ENCODE assay signal across 11 mouse cellular contexts in the genomic region with DNA sequence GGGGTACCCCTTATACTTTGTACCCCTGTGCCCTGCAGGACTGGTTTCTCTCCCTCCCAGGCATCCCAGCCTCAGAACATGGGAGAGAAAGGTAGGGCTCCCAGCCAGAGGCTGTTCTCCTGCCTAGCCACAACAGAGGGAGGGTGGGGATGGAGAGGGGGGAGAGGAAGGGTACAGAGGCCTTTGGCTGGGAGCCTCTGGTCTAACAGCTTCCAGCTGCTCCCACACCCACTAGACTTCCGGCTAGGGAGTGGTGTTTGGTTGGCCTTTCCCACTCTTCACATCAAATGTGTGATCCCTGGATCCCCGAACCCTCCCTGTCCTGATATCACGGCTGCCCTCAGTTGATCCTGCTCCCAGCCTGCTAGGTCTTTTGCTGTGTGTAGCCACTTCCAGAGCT.
A peak's percentile ranks its signal among the peaks of the same experiment; 100 is the strongest.
DNase-seq lines count a peak whose midpoint lies in the region; ATAC-seq and TF ChIP-seq lines count a peak whose summit lies in the region.
"Had no signal": no experiment of that assay in that cellular context is flagged by ENCODE, and none has a peak within 500 bp of the region (broad histone marks: within the 10 kb centered on the region; RNA-seq: fewer than 3 reads in every experiment).

No protein-coding gene starts in this region.

- H3K4me1 ChIP-seq in limb, embryonic 14.5 days (ENCODE audit: control insufficient read depth, insufficient read depth, low read length): peaks cover 36% of the 10 kb centered on the region

- no peak for TF ChIP-seq POLR2A in limb, embryonic 14.5 days (IDR thresholded peaks at IDR 0.05; ENCODE audit: borderline replicate concordance, extremely low read depth, insufficient read depth, insufficient read length)

- H3K9me3 ChIP-seq in limb, embryonic 14.5 days (ENCODE audit: control insufficient read depth, low read length): no peaks in the 10 kb centered on the region
- H3K9me3 ChIP-seq: embryonic facial prominence, embryonic 13.5 days; limb, embryonic 13.5 days had no signal

- DNase-seq in 3T3-L1 (ENCODE audit: low read depth, low spot score): peak; percentile 30
- peak; percentile 70 for DNase-seq in gastrocnemius, adult 18-20 months (ENCODE audit: low spot score)
- DNase-seq in heart, postnatal 10 days: peak; percentile 79 to 83
- peak; percentile 47 for DNase-seq in limb, embryonic 14.5 days (ENCODE audit: low spot score)
- no peak for DNase-seq in retina, embryonic 14.5 days (ENCODE audit: low spot score)
- DNase-seq in B cell, adult 2 months: no peak
- no peak for DNase-seq in adrenal gland, adult 2 months

- no peak overlapping the region for H3K9ac ChIP-seq in limb, embryonic 14.5 days (ENCODE audit: low read depth, low read length, severe bottlenecking)
- H3K9ac ChIP-seq: embryonic facial prominence, embryonic 13.5 days; limb, embryonic 13.5 days had no signal

- no peaks in the 10 kb centered on the region for H3K27me3 ChIP-seq in limb, embryonic 14.5 days (ENCODE audit: control insufficient read depth, insufficient read depth, low read length)
- H3K27me3 ChIP-seq: embryonic facial prominence, embryonic 13.5 days; limb, embryonic 13.5 days had no signal

- intact Hi-C loops in heart, postnatal 10 days (cut with DNase I): no loop called here

- no peak overlapping the region for H3K27ac ChIP-seq in limb, embryonic 14.5 days (replicated peaks; ENCODE audit: low read depth, low read length)
- H3K27ac ChIP-seq: embryonic facial prominence, embryonic 13.5 days; limb, embryonic 13.5 days had no signal

- H3K4me3 ChIP-seq in limb, embryonic 14.5 days (replicated peaks; ENCODE audit: low read length): no peak overlapping the region
- H3K4me3 ChIP-seq: embryonic facial prominence, embryonic 13.5 days; limb, embryonic 13.5 days; myocyte had no signal

- no peak overlapping the region for H3K4me2 ChIP-seq in limb, embryonic 14.5 days (replicated peaks; ENCODE audit: low read depth, low read length, severe bottlenecking)
- H3K4me2 ChIP-seq: embryonic facial prominence, embryonic 13.5 days; limb, embryonic 13.5 days had no signal

- no peak for ATAC-seq in limb, embryonic 14.5 days (ENCODE audit: low FRiP score, low read depth)

- no peaks in the 10 kb centered on the region for H3K36me3 ChIP-seq in limb, embryonic 14.5 days (ENCODE audit: control insufficient read depth, insufficient read depth, low read length)
- H3K36me3 ChIP-seq: embryonic facial prominence, embryonic 13.5 days; G1E; limb, embryonic 13.5 days had no signal

- 31% methylated on average over 3 of the region's 3 CpGs for WGBS in limb, embryonic 14.5 days

Comparison
In these comparisons a context has a peak if more than half of its experiments do, and no peak if none do; other contexts are left out.
1. DNase-seq: peak in 3T3-L1 (single experiment), gastrocnemius, adult 18-20 months (single experiment), heart, postnatal 10 days (2 of 2) and limb, embryonic 14.5 days (single experiment); none in retina, embryonic 14.5 days (single experiment), B cell, adult 2 months (0 of 2) and adrenal gland, adult 2 months (single experiment).